Mouse (Mus musculus) heart, adult 2 months (tissue): ENCODE data around the gene Fam219b.

ENCODE experiments used
- CTCF ChIP-seq: fragments of 200-600 bp; IDR thresholded peaks from 2 replicates; pipeline ENCODE4 v1.8.1; 2022; ENCODE audit warnings: antibody characterized with exemption, mild to moderate bottlenecking, moderate library complexity
- EP300 ChIP-seq: fragments of 200-500 bp; IDR thresholded peaks from 2 replicates; pipeline ENCODE4 v1.6.1; 2011; ENCODE audit warnings: low read depth, low read length, control low read depth; ENCODE audit not compliant: insufficient read depth
- POLR2A ChIP-seq: fragments of 200-500 bp; IDR thresholded peaks from 2 replicates; pipeline ENCODE4 v1.6.1; 2011; ENCODE audit warnings: mild to moderate bottlenecking, low read depth, low read length, control low read depth; ENCODE audit not compliant: insufficient read depth

- peak; percentile 59 for TF ChIP-seq CTCF
- no peak for TF ChIP-seq EP300
- TF ChIP-seq POLR2A, result no peak
Observed at GRCm38 (mm10) chr9:57504381-57504700, 33.0 kb upstream of the Fam219b start.
